Mouse (Mus musculus) neutrophil, adult 5-6 weeks (primary cell): ENCODE results near the gene Fpr3. TPM values are rescaled to one million over a fixed set of nuclear protein-coding genes. Genes with fewer than 3 reads are reported as not detected.
"Not testable (repeated sequence)": the region's sequence is repeated elsewhere in the genome, so short reads cannot be mapped to it uniquely, and the experiment has no call there.

Source experiments
- ATAC-seq: fragments of 151-379, 151-347 bp; 2 replicates; pipeline ENCODE4 v1.8.0; 2017; ENCODE audit warnings: mild to moderate bottlenecking, moderate TSS enrichment; ENCODE audit not compliant: insufficient number of reproducible peaks, poor library complexity, low FRiP score, severe bottlenecking; ENCODE audit errors: extremely low read depth
- total RNA-seq: library from RNA; stranded (forward); fragments of 200-1000 nt; gene quantifications from 2 replicates; pipeline ENCODE4 v1.2.3, GENCODE M21; 2017

Gene Fpr3
- total RNA-seq, 1 experiment from 2014 or later: not detected

GRCm38 (mm10) chr17:17870892-17871550 is 16.6 kb upstream of the Fpr3 start:
- ATAC-seq: 0 out of 2 replicates have a peak, but pooled peaks have one; percentile 10

GRCm38 (mm10) chr17:17871697-17872096 is 16.0 kb upstream of the Fpr3 start:
- no peak for ATAC-seq

- ATAC-seq: no peak
Observed at GRCm38 (mm10) chr17:17879347-17879746, 8.3 kb upstream of the Fpr3 start.

GRCm38 (mm10) chr17:17882672-17883071 is 5.0 kb upstream of the Fpr3 start:
- peak; percentile 33; the same call in 1 of the 2 replicates for ATAC-seq

- no peak for ATAC-seq
Observed at GRCm38 (mm10) chr17:17883840-17884239, 3.8 kb upstream of the Fpr3 start, which contains the start of gene Fpr1. Fpr1 (minus strand) TSS chr17:17883940.

- ATAC-seq: no peak
Observed at GRCm38 (mm10) chr17:17889732-17890425, 2.2 kb downstream of the Fpr3 start.

GRCm38 (mm10) chr17:17896039-17896438 is 8.4 kb downstream of the Fpr3 start:
- peak; percentile 38; the same call in 1 of the 2 replicates for ATAC-seq

GRCm38 (mm10) chr17:17899268-17899667 is 11.6 kb downstream of the Fpr3 start:
- no peak for ATAC-seq

- ATAC-seq: peak; percentile 74
Observed at GRCm38 (mm10) chr17:17900768-17901167, 13.1 kb downstream of the Fpr3 start.

- peak; percentile 87 for ATAC-seq
Observed at GRCm38 (mm10) chr17:17909636-17910421, 22.2 kb downstream of the Fpr3 start.

GRCm38 (mm10) chr17:17912618-17913017 is 25.0 kb downstream of the Fpr3 start:
- not testable (repeated sequence) for ATAC-seq

- ATAC-seq: no peak
Observed at GRCm38 (mm10) chr17:17917376-17917775, 29.7 kb downstream of the Fpr3 start.

GRCm38 (mm10) chr17:17917782-17918181 is 30.1 kb downstream of the Fpr3 start:
- no peak for ATAC-seq

GRCm38 (mm10) chr17:17973443-17973842 is 85.8 kb downstream of the Fpr3 start:
- 0 out of 2 replicates have a peak, but pooled peaks have one; percentile 30 for ATAC-seq

- ATAC-seq: not testable (repeated sequence)
Observed at GRCm38 (mm10) chr17:17981232-17981631, 93.6 kb downstream of the Fpr3 start.

GRCm38 (mm10) chr17:18004752-18005151 is 117.1 kb downstream of the Fpr3 start:
- no peak for ATAC-seq
